Mouse (Mus musculus) spleen, adult 2 months (tissue): ENCODE results near the gene Ddx42. TPM values are rescaled to one million over a fixed set of nuclear protein-coding genes. Genes with fewer than 3 reads are reported as not detected.

ENCODE experiments used
- DNase-seq, 2 experiments: peaks; one replicate each; pipeline versions ENCODE4 v3.0.0 to v3.0.0-alpha.2; 2012 to 2021; ENCODE audit warnings: low spot score in 2 of 2, low read depth in 1 of 2
- H3K27ac ChIP-seq: fragments of 200-500 bp; 2 replicates; pipeline ENCODE4 v1.5.1; 2012; ENCODE audit warnings: low read length, inconsistent platforms; ENCODE audit not compliant: insufficient read depth
- H3K27me3 ChIP-seq: fragments of 200-500 bp; 2 replicates; pipeline ENCODE4 v1.6.1; 2012; ENCODE audit warnings: mild to moderate bottlenecking, moderate library complexity, low read length, inconsistent platforms; ENCODE audit not compliant: control insufficient read depth, insufficient read depth
- H3K36me3 ChIP-seq: fragments of 200-500 bp; 2 replicates; pipeline ENCODE4 v1.6.1; 2012; ENCODE audit warnings: mild to moderate bottlenecking, low read length, inconsistent platforms; ENCODE audit not compliant: control insufficient read depth, insufficient read depth
- H3K4me1 ChIP-seq: fragments of 200-500 bp; 2 replicates; pipeline ENCODE4 v1.6.1; 2011; ENCODE audit warnings: inconsistent platforms; ENCODE audit not compliant: control insufficient read depth, insufficient read depth, insufficient read length
- H3K4me3 ChIP-seq: fragments of 200-500 bp; 2 replicates; pipeline ENCODE4 v1.5.1; 2011; ENCODE audit warnings: mild to moderate bottlenecking, inconsistent platforms; ENCODE audit not compliant: insufficient read depth, insufficient read length; ENCODE audit errors: extremely low read depth
- CTCF ChIP-seq: fragments of 200-500 bp; IDR thresholded peaks from 2 replicates; pipeline ENCODE4 v1.5.1; 2011; ENCODE audit warnings: mild to moderate bottlenecking, inconsistent platforms; ENCODE audit not compliant: insufficient read depth, insufficient read length, insufficient replicate concordance; ENCODE audit errors: extremely low read depth
- POLR2A ChIP-seq: fragments of 200-500 bp; IDR thresholded peaks from 2 replicates; pipeline ENCODE4 v1.6.1; 2011; ENCODE audit warnings: low read depth, low read length, inconsistent platforms
- WGBS: fragments of 180-500 bp; shearing (Covaris S2); methylation state at CpG from one replicate; pipeline ENCODE4 v1.1.7; 2018; 5-methylcytosine and 5-hydroxymethylcytosine counted together
- polyA plus RNA-seq: library from polyadenylated mRNA; depleted of rRNA; stranded (reverse); fragments of >200 nt; gene quantifications from 2 replicates; pipeline ENCODE4 v1.2.3, GENCODE M21; 2012

Ddx42 gene
- polyA plus RNA-seq, 1 experiment: 7.4 TPM

GRCm38 (mm10) chr11:106200756-106201155 is 16.0 kb upstream of the Ddx42 start:
- Histone ChIP-seq H3K27ac (peak overlapping the region; percentile 66), H3K4me1 (peaks cover 13% of the 10 kb centered on the region), H3K4me3 (no peak overlapping the region), H3K27me3 (no peaks in the 10 kb centered on the region), H3K36me3 (peaks cover 12% of the 10 kb centered on the region)
- WGBS: 8% methylated on average over 6 of the region's 6 CpGs
- no peak for DNase-seq
- no peak for TF ChIP-seq CTCF
- no peak for TF ChIP-seq POLR2A

- no peak for TF ChIP-seq CTCF
- no peak for TF ChIP-seq POLR2A
Observed at GRCm38 (mm10) chr11:106201337-106202122, 15.2 kb upstream of the Ddx42 start.

GRCm38 (mm10) chr11:106202123-106202465 is 14.6 kb upstream of the Ddx42 start, which contains the start of gene Strada:
Gene Strada (minus strand): TSS chr11:106202168.
- H3K36me3 ChIP-seq: peaks cover 19% of the 10 kb centered on the region
- WGBS: 15% methylated on average over 5 of the region's 5 CpGs
- no peaks in the 10 kb centered on the region for H3K27me3 ChIP-seq
- H3K27ac ChIP-seq: peak within 1 kb of the TSS; percentile 66
- peak in 1 of 2 experiments; percentile 23 for DNase-seq
- H3K4me3 ChIP-seq: peak within 1 kb of the TSS; percentile 25; the same call in 1 of the 2 replicates
- TF ChIP-seq POLR2A (no peak), CTCF (no peak)
- H3K4me1 ChIP-seq: peaks cover 13% of the 10 kb centered on the region

More at GRCm38 (mm10) chr11:106201337-106202122, 15.2 kb upstream of the Ddx42 start:
- 52% methylated on average over 19 of the region's 19 CpGs for WGBS
- H3K4me1 ChIP-seq: peaks cover 13% of the 10 kb centered on the region
- DNase-seq: no peak
- H3K27me3 ChIP-seq: no peaks in the 10 kb centered on the region
- peak overlapping the region; percentile 66 for H3K27ac ChIP-seq
- peak overlapping the region; percentile 25; the same call in 1 of the 2 replicates for H3K4me3 ChIP-seq
- peaks cover 15% of the 10 kb centered on the region for H3K36me3 ChIP-seq

- no peak for DNase-seq
- Histone ChIP-seq H3K4me3 (no peak overlapping the region), H3K4me1 (peaks cover 6% of the 10 kb centered on the region; the same call in 1 of the 2 replicates), H3K36me3 (peaks cover 32% of the 10 kb centered on the region), H3K27ac (no peak overlapping the region), H3K27me3 (no peaks in the 10 kb centered on the region)
- TF ChIP-seq POLR2A: no peak
- no peak for TF ChIP-seq CTCF
- 92% methylated on average over 8 of the region's 8 CpGs for WGBS
Observed at GRCm38 (mm10) chr11:106212771-106213170, 4.0 kb upstream of the Ddx42 start.

- Histone ChIP-seq H3K4me3 (no peak overlapping the region), H3K27me3 (no peaks in the 10 kb centered on the region), H3K27ac (no peak overlapping the region), H3K36me3 (peaks cover 16% of the 10 kb centered on the region), H3K4me1 (peaks cover 6% of the 10 kb centered on the region)
- TF ChIP-seq CTCF (no peak), POLR2A (no peak)
- DNase-seq: no peak
- 86% methylated on average over 5 of the region's 5 CpGs for WGBS
Observed at GRCm38 (mm10) chr11:106214856-106215255, 1.9 kb upstream of the Ddx42 start.

- Histone ChIP-seq H3K27ac (no peak overlapping the region), H3K4me3 (peak overlapping the region; percentile 83), H3K36me3 (peaks cover 11% of the 10 kb centered on the region), H3K4me1 (peaks cover 6% of the 10 kb centered on the region), H3K27me3 (no peaks in the 10 kb centered on the region)
- 13% methylated on average over 7 of the region's 7 CpGs for WGBS
- no peak for DNase-seq
- TF ChIP-seq POLR2A (no peak), CTCF (no peak)
Observed at GRCm38 (mm10) chr11:106215450-106215859, 1.3 kb upstream of the Ddx42 start.
